In the genomic region with DNA sequence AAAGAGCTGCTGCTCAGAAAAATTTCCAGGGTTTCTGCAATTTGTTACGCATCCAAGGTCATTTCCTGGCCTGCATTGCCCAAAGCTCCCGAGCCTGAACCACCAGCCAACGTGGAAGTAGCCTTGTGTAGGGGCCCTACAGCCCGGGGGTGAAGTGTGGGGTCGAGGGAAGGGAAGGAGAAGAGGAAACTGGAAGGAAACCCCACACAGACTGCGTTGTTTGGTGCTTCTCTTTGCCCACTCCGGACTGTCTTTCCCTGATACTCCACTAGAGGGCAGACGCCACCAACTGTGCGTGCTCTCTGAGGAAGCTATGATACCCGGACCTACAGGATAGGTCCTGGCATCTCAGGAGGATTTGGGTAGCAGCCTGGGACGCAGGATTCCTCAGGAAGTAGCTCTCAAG, we compare ENCODE assay signal across 8 mouse cellular contexts.
DNase-seq lines count a peak whose midpoint lies in the region; ATAC-seq lines count a peak whose summit lies in the region.

No protein-coding gene starts in this region.

- no peak for ATAC-seq in activated CD4-positive, CD25-positive, alpha-beta regulatory T cell, adult 4 months

- DNase-seq in T-cell, adult 2 months (ENCODE audit: low spot score), result peak; percentile 6
- DNase-seq in cerebellum, adult 8-10 months, result peak; percentile 79
- peak; percentile 77 for DNase-seq in forelimb bud, embryonic 11.5 days (ENCODE audit: low read depth, low spot score)
- DNase-seq in heart, postnatal 4 days, result peak; percentile 87
- DNase-seq in layer of hippocampus, postnatal 10 days (ENCODE audit: low spot score in 2 of 2), result peak; percentile 89 to 90
- peak; percentile 80 for DNase-seq in lung, postnatal 36 days
- DNase-seq in right cerebral cortex, postnatal 36 days (ENCODE audit: low spot score in 2 of 2), result peak; percentile 52 to 70

Comparison
In these comparisons a context has a peak if more than half of its experiments do, and no peak if none do; other contexts are left out.
1. DNase-seq: peak in every context shown above with its lines; median percentile 90 in layer of hippocampus, postnatal 10 days; 87 in heart, postnatal 4 days; 80 in lung, postnatal 36 days; 79 in cerebellum, adult 8-10 months; 77 in forelimb bud, embryonic 11.5 days; 61 in right cerebral cortex, postnatal 36 days; 6 in T-cell, adult 2 months.